Mouse (Mus musculus) liver, embryonic 15.5 days (tissue): ENCODE measurements around the gene Krr1. TPM values are rescaled to one million over a fixed set of nuclear protein-coding genes. Genes with fewer than 3 reads are reported as not detected.
A peak's percentile ranks its signal among the peaks of the same experiment; 100 is the strongest.
"Not testable (repeated sequence)": the region's sequence is repeated elsewhere in the genome, so short reads cannot be mapped to it uniquely, and the experiment has no call there.

Experiments used
- ATAC-seq: fragments of 200-750 bp; cut with Nextera tagmentation; 2 replicates; pipeline ENCODE4 v1.8.0; 2017; ENCODE audit warnings: moderate number of reproducible peaks, mild to moderate bottlenecking, moderate library complexity; ENCODE audit not compliant: insufficient read depth
- H3K27ac ChIP-seq: fragments of 300-500 bp; sonication (generic); replicated peaks from 2 replicates; pipeline ENCODE4 v1.5.1; 2015; ENCODE audit warnings: mild to moderate bottlenecking, inconsistent platforms
- H3K27me3 ChIP-seq: fragments of 300-500 bp; sonication (generic); 2 replicates; pipeline ENCODE4 v1.6.1; 2015; ENCODE audit warnings: mild to moderate bottlenecking, inconsistent platforms
- H3K36me3 ChIP-seq: fragments of 300-500 bp; sonication (generic); replicated peaks from 2 replicates; pipeline ENCODE4 v1.6.1; 2015; ENCODE audit warnings: moderate library complexity, mild to moderate bottlenecking, inconsistent platforms
- H3K4me1 ChIP-seq: fragments of 300-500 bp; sonication (generic); replicated peaks from 2 replicates; pipeline ENCODE4 v1.6.1; 2015; ENCODE audit warnings: inconsistent platforms
- H3K4me2 ChIP-seq: fragments of 300-500 bp; sonication (generic); 2 replicates; pipeline ENCODE4 v1.6.1; 2015; ENCODE audit warnings: moderate library complexity, mild to moderate bottlenecking, inconsistent platforms
- H3K4me3 ChIP-seq: fragments of 300-500 bp; sonication (generic); replicated peaks from 2 replicates; pipeline ENCODE4 v1.5.1; 2015; ENCODE audit warnings: mild to moderate bottlenecking, inconsistent platforms
- H3K9ac ChIP-seq: fragments of 300-500 bp; sonication (generic); 2 replicates; pipeline ENCODE4 v1.6.1; 2015; ENCODE audit warnings: moderate library complexity, mild to moderate bottlenecking, inconsistent platforms
- H3K9me3 ChIP-seq: fragments of 300-500 bp; sonication (generic); replicated peaks from 2 replicates; pipeline ENCODE4 v1.6.1; 2016; ENCODE audit warnings: inconsistent platforms
- WGBS: fragments of 180-500 bp; shearing (Covaris S2); methylation state at CpG from one replicate; pipeline ENCODE4 v1.1.7; 2015; ENCODE audit warnings: mixed read lengths; ENCODE audit not compliant: insufficient replicate concordance; 5-methylcytosine and 5-hydroxymethylcytosine counted together
- polyA plus RNA-seq: library from polyadenylated mRNA; unstranded; fragments of >200 nt; fragmentation: Nextera tagmentation; extraction: Ambion mirVana; gene quantifications from 2 replicates; pipeline ENCODE4 v1.2.1, GENCODE M21; 2015

The Krr1 gene
- polyA plus RNA-seq, 1 experiment from 2014 or later = 18.3 TPM

DNA sequence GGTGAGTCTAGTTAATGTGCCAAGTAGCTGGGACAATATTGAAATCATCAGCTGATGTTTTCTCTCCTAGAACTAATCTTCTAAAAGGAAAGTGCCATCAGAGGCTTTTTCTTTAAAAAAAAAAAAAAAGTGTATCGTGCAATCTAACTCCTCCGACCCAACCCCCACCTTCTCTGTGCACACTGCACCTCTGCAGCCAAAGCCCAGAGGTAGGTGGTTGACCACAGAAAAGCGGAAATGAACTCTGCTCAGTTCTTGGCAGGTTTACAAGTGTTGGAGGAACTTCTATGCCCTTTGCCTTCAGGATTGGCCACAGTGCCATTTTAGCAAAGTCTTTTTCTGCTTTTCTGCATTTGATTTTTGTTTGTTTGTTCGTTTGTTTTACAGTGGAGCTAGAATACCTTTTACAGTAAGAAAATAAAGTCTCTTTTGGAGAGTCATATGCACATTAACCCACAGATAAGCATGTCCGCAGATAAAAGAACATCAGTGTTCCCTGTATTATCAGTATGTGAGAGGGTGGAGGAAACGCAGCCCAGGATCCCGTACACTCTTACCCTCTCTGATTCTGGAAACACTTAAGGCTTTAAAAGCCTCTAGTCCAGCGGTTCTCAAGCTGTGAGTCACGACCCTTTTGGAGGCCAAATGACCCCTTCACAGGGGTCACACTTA lies 30.2 kb downstream of the Krr1 start, which contains the start of gene Glipr1:
TSS of gene Glipr1 (minus strand) at position 88 of the 672 bp plus-strand sequence.
- peak; percentile 49 for ATAC-seq
- no peaks in the 10 kb centered on the region for H3K36me3 ChIP-seq
- H3K9me3 ChIP-seq = no peaks in the 10 kb centered on the region
- H3K27me3 ChIP-seq = no peaks in the 10 kb centered on the region
- H3K4me3 ChIP-seq = peak within 1 kb of the TSS; percentile 16; the same call in 1 of the 2 replicates
- peak within 1 kb of the TSS; percentile 58 for H3K4me2 ChIP-seq
- H3K9ac ChIP-seq = no peak within 1 kb of the TSS
- peaks cover 28% of the 10 kb centered on the region for H3K4me1 ChIP-seq
- 9% methylated on average over 9 of the region's 9 CpGs for WGBS
- peak within 1 kb of the TSS; percentile 70 for H3K27ac ChIP-seq

DNA sequence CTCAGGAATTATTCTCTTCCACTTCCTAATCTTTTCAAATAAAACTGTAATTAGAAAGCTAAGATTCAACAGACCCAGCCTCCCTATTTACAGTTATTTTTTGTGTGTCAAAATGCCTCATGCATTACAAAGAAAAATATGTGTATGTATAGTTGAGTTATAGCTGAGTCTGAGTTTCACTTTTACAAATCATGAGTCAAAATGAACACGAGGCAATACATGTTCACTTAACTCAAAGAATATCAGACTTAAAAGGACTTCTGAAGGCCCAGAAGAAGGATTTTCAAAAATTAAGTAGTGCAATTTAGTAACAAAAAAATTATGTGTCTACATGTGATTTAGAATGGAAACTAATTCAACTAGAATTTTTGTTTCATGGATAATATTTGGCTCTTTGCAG lies 37.0 kb downstream of the Krr1 start:
- H3K27ac ChIP-seq, H3K4me1 ChIP-seq, H3K4me2 ChIP-seq, ATAC-seq, H3K27me3 ChIP-seq, H3K36me3 ChIP-seq, H3K9ac ChIP-seq, H3K4me3 ChIP-seq, H3K9me3 ChIP-seq: not testable (repeated sequence)
- 45% methylated on average over 1 of the region's 1 CpGs for WGBS

DNA sequence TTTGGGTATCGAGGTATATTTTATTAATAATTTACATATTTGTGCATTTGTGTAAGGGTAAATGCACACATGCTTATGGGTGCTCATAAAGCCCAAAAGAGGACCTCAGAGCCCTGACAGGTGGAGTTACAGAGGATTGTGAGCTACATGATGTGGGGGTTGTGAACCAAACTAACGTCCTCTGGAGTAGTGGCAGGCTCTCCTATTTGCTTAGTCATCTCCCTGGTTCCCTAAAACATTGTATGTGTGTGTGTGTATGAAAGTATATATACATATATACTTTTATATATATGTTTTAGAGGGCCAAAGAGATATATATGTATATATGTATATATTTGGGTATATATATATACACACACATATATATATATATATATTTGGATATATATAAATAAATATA lies 51.1 kb downstream of the Krr1 start:
- Histone ChIP-seq H3K9ac (no peak overlapping the region), H3K4me2 (no peak overlapping the region), H3K27me3 (no peaks in the 10 kb centered on the region), H3K36me3 (no peaks in the 10 kb centered on the region), H3K27ac (no peak overlapping the region), H3K9me3 (no peaks in the 10 kb centered on the region), H3K4me3 (no peak overlapping the region), H3K4me1 (no peaks in the 10 kb centered on the region)
- WGBS = 47% methylated on average over 2 of the region's 2 CpGs
- no peak for ATAC-seq

DNA sequence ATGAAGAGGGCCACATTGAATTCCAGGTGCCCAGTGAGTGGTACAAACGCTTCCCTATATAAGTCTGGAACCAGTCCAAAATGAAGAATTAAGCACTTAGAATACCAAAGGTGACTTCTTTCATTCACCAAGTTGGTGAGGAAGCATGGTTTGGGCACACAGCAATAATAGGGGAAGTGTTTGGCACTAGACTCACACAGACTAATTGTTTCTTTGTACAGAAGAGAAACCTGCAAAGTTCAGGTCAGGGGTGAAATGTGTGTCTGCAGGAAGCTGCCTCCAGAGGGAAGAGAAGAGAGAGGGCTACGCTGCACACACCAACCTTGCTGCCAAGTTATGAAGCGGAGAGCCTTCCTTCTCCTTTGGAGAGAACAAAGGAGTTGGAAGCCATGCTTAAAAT lies 56.2 kb downstream of the Krr1 start:
- not testable (repeated sequence) for H3K36me3 ChIP-seq, H3K9me3 ChIP-seq, H3K4me2 ChIP-seq, H3K27me3 ChIP-seq, H3K27ac ChIP-seq, H3K9ac ChIP-seq, H3K4me3 ChIP-seq, ATAC-seq, H3K4me1 ChIP-seq
- 61% methylated on average over 3 of the region's 3 CpGs for WGBS

Other genes starting within 250 kb of the Krr1 start
- 9.8 and 10.7 TPM in 2 replicates for gene Glipr1, start 30.0 kb downstream of the Krr1 start, polyA plus RNA-seq
- gene Glipr1l1, start 87.5 kb downstream of the Krr1 start, polyA plus RNA-seq = not detected in 2 replicates
- gene Glipr1l2, start 110.7 kb downstream of the Krr1 start, polyA plus RNA-seq = not detected in 2 replicates
- not detected in 2 replicates for gene Glipr1l3, start 187.7 kb downstream of the Krr1 start, polyA plus RNA-seq
- gene Caps2, start 191.0 kb downstream of the Krr1 start, polyA plus RNA-seq = not detected in 2 replicates